Mouse (Mus musculus) C2C12 (cell line): Measurements from ENCODE around the gene Fbxl17. TPM values are rescaled to one million over a fixed set of nuclear protein-coding genes. Genes with fewer than 3 reads are reported as not detected.

ENCODE experiments used
- H3K27me3 ChIP-seq: one replicate; pipeline ENCODE4 v1.6.1; 2011; ENCODE audit not compliant: control insufficient read depth, insufficient read depth, insufficient read length
- H3K36me3 ChIP-seq: one replicate; pipeline ENCODE4 v1.6.1; 2011; ENCODE audit not compliant: control insufficient read depth, insufficient read depth
- H3K4me3 ChIP-seq: one replicate; pipeline ENCODE4 v1.5.1; 2011; ENCODE audit warnings: mild to moderate bottlenecking, control low read depth; ENCODE audit not compliant: poor library complexity, insufficient read depth, severe bottlenecking
- H3K79me2 ChIP-seq: one replicate; pipeline ENCODE4 v1.6.1; 2011; ENCODE audit not compliant: control insufficient read depth, insufficient read depth
- H3K79me3 ChIP-seq: one replicate; pipeline ENCODE4 v1.6.1; 2011; ENCODE audit warnings: low read depth, control low read depth
- H3ac ChIP-seq: one replicate; pipeline ENCODE3; 2011; ENCODE audit warnings: low read depth; ENCODE audit not compliant: control insufficient read depth, insufficient read length
- CEBPB ChIP-seq: IDR thresholded peaks from one replicate; pipeline ENCODE4 v1.6.1; 2011; ENCODE audit warnings: low read depth, mild to moderate bottlenecking, control low read depth, moderate library complexity
- CTCF ChIP-seq: IDR thresholded peaks from one replicate; pipeline ENCODE4 v1.5.1; 2011; ENCODE audit not compliant: control insufficient read depth, insufficient read depth, insufficient read length
- FOSL1 ChIP-seq: IDR thresholded peaks from one replicate; pipeline ENCODE4 v1.8.0; 2011; ENCODE audit warnings: mild to moderate bottlenecking, low read length; ENCODE audit not compliant: poor library complexity, insufficient read depth, severe bottlenecking
- MAX ChIP-seq: IDR thresholded peaks from one replicate; pipeline ENCODE4 v1.6.1; 2011; ENCODE audit warnings: mild to moderate bottlenecking, control low read depth
- MYOD1 ChIP-seq: IDR thresholded peaks from one replicate; pipeline ENCODE4 v1.6.1; 2011; ENCODE audit warnings: low read depth; ENCODE audit not compliant: control insufficient read depth, insufficient read length
- MYOG ChIP-seq: IDR thresholded peaks from one replicate; pipeline ENCODE4 v1.6.1; 2011; ENCODE audit not compliant: control insufficient read depth, insufficient read length; ENCODE audit errors: extremely low read depth
- USF1 ChIP-seq: IDR thresholded peaks from one replicate; pipeline ENCODE4 v1.6.1; 2011; ENCODE audit warnings: low read depth, mild to moderate bottlenecking, control low read depth, moderate library complexity
- polyA plus RNA-seq: library from polyadenylated mRNA; unstranded; fragments of >200 nt; fragmentation: generic; extraction: Trizol; gene quantifications from one replicate; pipeline ENCODE4 v1.2.1, GENCODE M21; 2012; ENCODE audit warnings: missing spikeins

The Fbxl17 gene
- polyA plus RNA-seq, 1 experiment: 6.3 TPM

GRCm38 (mm10) chr17:63161953-63162352 is 337.9 kb downstream of the Fbxl17 start:
- Histone ChIP-seq H3K4me3 (no peak overlapping the region), H3K27me3 (no peaks in the 10 kb centered on the region), H3K36me3 (no peaks in the 10 kb centered on the region), H3K79me2 (no peaks in the 10 kb centered on the region), H3ac (no peak overlapping the region), H3K79me3 (no peaks in the 10 kb centered on the region)
- TF ChIP-seq MYOG: no peak
- peak; percentile 5 for TF ChIP-seq CEBPB

DNA sequence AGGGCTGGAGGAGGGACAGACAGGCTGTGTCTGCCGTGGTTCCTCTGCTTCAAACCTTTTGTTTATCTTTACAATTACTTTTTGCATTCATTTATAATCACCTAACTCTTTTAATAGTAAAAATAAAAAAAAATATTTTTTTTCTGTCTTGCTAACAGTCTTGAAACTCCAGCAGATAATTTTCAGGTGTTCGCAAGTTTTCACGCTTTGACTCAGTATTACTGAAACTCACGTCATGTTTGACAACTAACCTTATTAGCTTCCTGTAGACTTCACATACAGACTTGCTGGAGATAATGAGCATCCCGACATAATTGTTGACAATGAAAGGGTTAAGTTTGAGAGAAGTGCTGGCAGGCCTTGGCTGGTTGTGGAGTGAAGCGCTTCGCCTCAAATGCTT is 340.6 kb downstream of the Fbxl17 start:
- H3ac ChIP-seq: no peak overlapping the region
- no peaks in the 10 kb centered on the region for H3K27me3 ChIP-seq
- H3K79me3 ChIP-seq: no peaks in the 10 kb centered on the region
- H3K36me3 ChIP-seq: no peaks in the 10 kb centered on the region
- no peak overlapping the region for H3K4me3 ChIP-seq
- H3K79me2 ChIP-seq: no peaks in the 10 kb centered on the region
- TF ChIP-seq CTCF (no peak), MYOG (no peak), CEBPB (no peak), MYOD1 (no peak), MAX (no peak), USF1 (no peak), FOSL1 (no peak)

- Histone ChIP-seq H3K27me3 (no peaks in the 10 kb centered on the region), H3ac (no peak overlapping the region), H3K4me3 (no peak overlapping the region), H3K79me3 (no peaks in the 10 kb centered on the region), H3K36me3 (no peaks in the 10 kb centered on the region), H3K79me2 (no peaks in the 10 kb centered on the region)
- TF ChIP-seq MYOD1: no peak
- no peak for TF ChIP-seq USF1
- no peak for TF ChIP-seq MYOG
- TF ChIP-seq MAX: no peak
- TF ChIP-seq CEBPB: no peak
- no peak for TF ChIP-seq CTCF
These were observed 341.4 kb downstream of the Fbxl17 start for GRCm38 (mm10) chr17:63158436-63158835.

- no peaks in the 10 kb centered on the region for H3K79me2 ChIP-seq
- H3K79me3 ChIP-seq: no peaks in the 10 kb centered on the region
- peak; percentile 19 for TF ChIP-seq MYOD1
- no peak for TF ChIP-seq MYOG
- no peak overlapping the region for H3K4me3 ChIP-seq
- H3K36me3 ChIP-seq: no peaks in the 10 kb centered on the region
- H3K27me3 ChIP-seq: no peaks in the 10 kb centered on the region
- H3ac ChIP-seq: no peak overlapping the region
These were observed 341.9 kb downstream of the Fbxl17 start for GRCm38 (mm10) chr17:63157906-63158305.

- H3K4me3 ChIP-seq: no peak overlapping the region
- no peaks in the 10 kb centered on the region for H3K79me2 ChIP-seq
- no peaks in the 10 kb centered on the region for H3K36me3 ChIP-seq
- H3ac ChIP-seq: no peak overlapping the region
- no peaks in the 10 kb centered on the region for H3K79me3 ChIP-seq
- TF ChIP-seq CTCF: no peak
- no peak for TF ChIP-seq MYOD1
- no peak for TF ChIP-seq MYOG
- no peak for TF ChIP-seq USF1
- no peak for TF ChIP-seq CEBPB
- TF ChIP-seq MAX: no peak
- no peak for TF ChIP-seq FOSL1
- no peaks in the 10 kb centered on the region for H3K27me3 ChIP-seq
These were observed 342.8 kb downstream of the Fbxl17 start for GRCm38 (mm10) chr17:63157019-63157418.

DNA sequence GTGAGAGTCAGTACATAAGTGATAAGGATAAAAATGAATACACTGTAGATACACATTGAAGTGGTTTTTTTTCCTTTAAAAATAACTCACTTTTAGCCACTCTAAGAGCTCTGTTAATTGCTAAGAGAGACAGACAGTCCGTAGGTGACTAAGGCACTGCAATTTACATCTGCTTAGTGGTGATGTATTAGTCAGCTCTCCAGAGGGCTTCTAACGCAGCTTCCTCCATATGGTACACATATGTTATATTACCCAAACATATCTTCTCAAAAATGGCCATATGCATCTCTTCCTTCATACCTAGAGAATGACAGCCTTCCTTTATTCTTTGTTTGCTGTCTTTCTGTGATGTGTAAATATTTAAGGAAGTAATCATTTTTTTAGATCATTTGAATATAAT is 353.3 kb downstream of the Fbxl17 start:
- Histone ChIP-seq H3K36me3 (no peaks in the 10 kb centered on the region), H3K4me3 (no peak overlapping the region), H3K79me3 (no peaks in the 10 kb centered on the region), H3ac (no peak overlapping the region), H3K79me2 (no peaks in the 10 kb centered on the region), H3K27me3 (no peaks in the 10 kb centered on the region)
- TF ChIP-seq MYOG (no peak), USF1 (no peak), CTCF (no peak), CEBPB (no peak), FOSL1 (no peak), MYOD1 (no peak), MAX (no peak)
